Mouse (Mus musculus) lung, postnatal 0 days (tissue): ENCODE measurements at regions not wholly inside any gene's neighbourhood (a gene's known extent, or its start where the extent isn't known, plus 50 kb on each side); places are given as distances from the start of the nearest gene placed in this dataset.

ENCODE experiments used
- ATAC-seq: fragments of 200-750 bp; cut with Nextera tagmentation; 2 replicates; pipeline ENCODE4 v1.8.0; 2017; ENCODE audit warnings: moderate library complexity
- DNase-seq: peaks from one replicate; pipeline ENCODE4 v3.0.0-alpha.2; 2016; ENCODE audit warnings: low spot score
- H3K27ac ChIP-seq: fragments of 300-500 bp; sonication (generic); 2 replicates; pipeline ENCODE4 v1.5.1; 2014; ENCODE audit warnings: antibody characterized with exemption, mild to moderate bottlenecking, low read length, mixed read lengths
- H3K27me3 ChIP-seq: fragments of 300-500 bp; sonication (generic); replicated peaks from 2 replicates; pipeline ENCODE4 v1.6.1; 2014; ENCODE audit warnings: low read length, mixed read lengths; ENCODE audit not compliant: insufficient read depth
- H3K36me3 ChIP-seq: fragments of 300-500 bp; sonication (generic); 2 replicates; pipeline ENCODE4 v1.6.1; 2014; ENCODE audit warnings: low read length, mixed read lengths; ENCODE audit not compliant: insufficient read depth
- H3K4me1 ChIP-seq: fragments of 300-500 bp; sonication (generic); 2 replicates; pipeline ENCODE4 v1.6.1; 2014; ENCODE audit warnings: antibody characterized with exemption, low read depth, low read length, mixed read lengths; ENCODE audit not compliant: insufficient read depth
- H3K4me2 ChIP-seq: fragments of 300-500 bp; sonication (generic); replicated peaks from 2 replicates; pipeline ENCODE4 v1.6.1; 2014; ENCODE audit warnings: low read depth, mild to moderate bottlenecking, low read length, moderate library complexity, mixed read lengths
- H3K4me3 ChIP-seq: fragments of 300-500 bp; sonication (generic); 2 replicates; pipeline ENCODE4 v1.5.1; 2014; ENCODE audit warnings: low read depth, low read length
- H3K9ac ChIP-seq: fragments of 300-500 bp; sonication (generic); replicated peaks from 2 replicates; pipeline ENCODE4 v1.6.1; 2014; ENCODE audit warnings: low read depth, mild to moderate bottlenecking
- H3K9me3 ChIP-seq: fragments of 300-500 bp; sonication (generic); 2 replicates; pipeline ENCODE4 v1.6.1; 2016; ENCODE audit warnings: low read length, mixed read lengths
- CTCF ChIP-seq: IDR thresholded peaks from 2 replicates; pipeline ENCODE4 v1.5.1; 2016; ENCODE audit warnings: antibody characterized with exemption, mild to moderate bottlenecking
- EP300 ChIP-seq: IDR thresholded peaks from 2 replicates; pipeline ENCODE4 v1.6.1; 2016; ENCODE audit warnings: antibody characterized with exemption, mild to moderate bottlenecking, control low read depth
- WGBS: fragments of 180-500 bp; shearing (Covaris S2); extraction: QIAGEN DNeasy Blood & Tissue Kit; methylation state at CpG from one replicate; pipeline ENCODE4 v1.1.7; 2014; 5-methylcytosine and 5-hydroxymethylcytosine counted together

DNA sequence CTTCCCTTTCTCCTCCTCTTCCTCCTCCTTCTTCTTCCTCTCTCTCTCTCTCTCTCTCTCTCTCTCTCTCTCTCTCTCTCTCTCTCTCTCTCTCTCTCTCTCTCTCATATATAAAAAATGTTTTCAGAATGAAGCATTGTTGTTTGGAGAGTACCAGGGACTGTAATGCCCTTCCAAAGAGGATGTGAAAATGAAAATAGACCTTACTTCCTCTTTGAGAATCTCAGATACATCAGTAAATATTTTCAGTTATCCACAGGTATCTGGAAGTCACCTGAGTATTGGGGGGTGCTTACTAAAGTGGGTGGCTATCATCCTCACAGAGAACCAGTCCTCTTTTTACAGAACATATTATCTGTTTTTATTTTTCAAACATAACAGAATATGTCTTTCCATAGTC lies 632.6 kb upstream of the Gm10131 start:
- no peak overlapping the region for H3K27ac ChIP-seq
- no peaks in the 10 kb centered on the region for H3K4me1 ChIP-seq
- no peak for TF ChIP-seq CTCF
- no peaks in the 10 kb centered on the region for H3K36me3 ChIP-seq
- H3K27me3 ChIP-seq = no peaks in the 10 kb centered on the region
- ATAC-seq (no peak), DNase-seq (no peak)
- no peaks in the 10 kb centered on the region for H3K9me3 ChIP-seq
- H3K9ac ChIP-seq = no peak overlapping the region
- H3K4me3 ChIP-seq = no peak overlapping the region
- no peak overlapping the region for H3K4me2 ChIP-seq

DNA sequence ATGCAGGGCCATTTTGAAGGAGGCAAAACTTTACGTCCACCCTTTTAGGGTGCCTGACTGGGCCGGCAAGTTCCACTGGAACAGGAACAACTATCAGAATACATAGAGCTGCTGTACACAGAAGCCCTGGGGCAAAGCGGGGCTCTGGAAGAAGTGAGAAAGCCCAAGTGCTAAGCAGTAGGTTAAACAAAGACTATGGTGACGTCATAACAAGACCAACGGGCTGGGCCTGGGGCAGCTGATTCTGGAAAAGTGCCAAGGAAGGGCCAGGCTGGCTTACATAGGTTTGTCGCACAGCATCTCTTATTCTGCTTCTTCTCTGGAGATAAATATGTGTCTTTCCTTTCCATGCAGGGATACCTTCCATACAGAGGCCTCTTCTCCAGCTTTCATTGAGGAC lies 631.6 kb upstream of the Gm10131 start:
- H3K4me2 ChIP-seq = no peak overlapping the region
- DNase-seq (no peak), ATAC-seq (no peak)
- H3K9me3 ChIP-seq = no peaks in the 10 kb centered on the region
- 38% methylated on average over 6 of the region's 6 CpGs for WGBS
- H3K9ac ChIP-seq = no peak overlapping the region
- no peak overlapping the region for H3K27ac ChIP-seq
- no peak for TF ChIP-seq CTCF
- no peak for TF ChIP-seq EP300
- H3K36me3 ChIP-seq = no peaks in the 10 kb centered on the region
- no peak overlapping the region for H3K4me3 ChIP-seq
- H3K4me1 ChIP-seq = no peaks in the 10 kb centered on the region
- H3K27me3 ChIP-seq = no peaks in the 10 kb centered on the region

DNA sequence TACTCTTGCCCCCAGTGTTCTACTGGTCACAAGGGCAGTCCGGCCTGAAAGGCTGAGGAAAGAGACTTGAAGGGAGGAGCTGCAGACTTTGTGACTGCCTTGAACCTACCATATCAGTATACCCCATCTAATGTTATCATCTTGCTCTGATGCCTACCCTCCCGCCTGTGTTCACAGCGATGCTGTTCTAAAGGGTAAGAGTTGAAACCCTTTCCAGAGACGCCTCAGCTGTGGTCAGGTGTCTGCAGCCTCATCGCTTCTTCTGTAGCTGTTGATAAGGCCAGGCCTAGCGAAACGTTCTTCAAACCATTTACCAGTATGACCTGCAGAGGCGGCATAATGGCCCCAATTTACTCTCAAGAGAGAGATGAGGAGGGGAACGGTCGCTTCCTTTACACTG lies 629.3 kb upstream of the Gm10131 start:
- H3K4me1 ChIP-seq = no peaks in the 10 kb centered on the region
- H3K36me3 ChIP-seq = no peaks in the 10 kb centered on the region
- no peak for TF ChIP-seq EP300
- no peak for TF ChIP-seq CTCF
- no peak for ATAC-seq
- H3K27ac ChIP-seq = no peak overlapping the region
- H3K4me2 ChIP-seq = no peak overlapping the region
- WGBS = 86% methylated on average over 10 of the region's 10 CpGs
- no peak for DNase-seq
- no peak overlapping the region for H3K9ac ChIP-seq
- H3K27me3 ChIP-seq = no peaks in the 10 kb centered on the region
- no peak overlapping the region for H3K4me3 ChIP-seq
- no peaks in the 10 kb centered on the region for H3K9me3 ChIP-seq

DNA sequence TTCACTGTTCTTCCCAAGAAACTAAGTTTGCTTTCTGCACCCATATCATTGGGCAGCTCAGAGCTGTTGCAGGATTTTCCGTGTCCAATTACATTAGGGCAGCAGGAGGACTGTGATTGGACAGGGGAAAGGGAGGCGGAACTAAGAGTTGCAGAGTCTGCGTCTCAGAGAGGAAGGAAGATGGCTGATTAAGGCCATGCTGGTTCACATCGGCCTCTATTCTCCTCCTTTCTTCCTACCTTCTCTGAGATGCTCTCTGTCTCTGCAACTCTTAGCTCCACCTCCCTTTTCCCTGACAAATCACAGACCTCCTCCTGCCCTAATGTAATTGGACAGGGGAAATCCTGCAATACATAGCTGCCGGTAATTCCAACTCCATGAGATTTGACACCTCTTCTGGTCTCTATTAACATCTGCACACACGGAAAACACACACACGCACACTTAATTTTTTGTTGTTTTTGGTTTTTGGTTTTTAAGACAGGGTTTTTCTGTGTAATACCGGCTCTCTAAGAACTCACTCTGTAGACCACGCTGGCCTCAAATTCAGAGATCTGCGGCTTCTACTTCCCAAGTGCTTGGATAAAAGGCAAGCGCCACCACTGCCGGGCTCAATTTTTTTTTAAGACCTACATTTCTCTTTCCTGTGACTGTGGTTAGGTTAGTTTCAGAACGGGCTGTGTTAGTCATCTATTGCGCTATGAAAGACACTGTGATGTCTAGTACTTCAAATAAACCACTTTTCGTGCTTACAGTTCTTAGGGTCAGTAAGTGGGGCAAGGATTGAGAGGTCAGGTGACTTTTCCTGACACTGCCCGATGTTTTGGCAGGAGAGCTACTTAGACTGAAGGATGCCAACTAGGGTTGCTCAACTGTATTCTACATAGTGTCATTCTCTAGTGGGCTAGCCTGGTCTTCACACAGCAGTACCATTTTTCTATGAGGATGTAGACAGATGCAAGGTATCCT lies 628.6 kb upstream of the Gm10131 start:
- Histone ChIP-seq H3K4me2 (no peak overlapping the region), H3K27me3 (no peaks in the 10 kb centered on the region), H3K4me1 (no peaks in the 10 kb centered on the region), H3K9me3 (no peaks in the 10 kb centered on the region), H3K4me3 (no peak overlapping the region), H3K27ac (no peak overlapping the region), H3K9ac (no peak overlapping the region), H3K36me3 (no peaks in the 10 kb centered on the region)
- no peak for ATAC-seq
- no peak for TF ChIP-seq CTCF
- no peak for TF ChIP-seq EP300
- no peak for DNase-seq
- WGBS = 87% methylated on average over 16 of the region's 16 CpGs

DNA sequence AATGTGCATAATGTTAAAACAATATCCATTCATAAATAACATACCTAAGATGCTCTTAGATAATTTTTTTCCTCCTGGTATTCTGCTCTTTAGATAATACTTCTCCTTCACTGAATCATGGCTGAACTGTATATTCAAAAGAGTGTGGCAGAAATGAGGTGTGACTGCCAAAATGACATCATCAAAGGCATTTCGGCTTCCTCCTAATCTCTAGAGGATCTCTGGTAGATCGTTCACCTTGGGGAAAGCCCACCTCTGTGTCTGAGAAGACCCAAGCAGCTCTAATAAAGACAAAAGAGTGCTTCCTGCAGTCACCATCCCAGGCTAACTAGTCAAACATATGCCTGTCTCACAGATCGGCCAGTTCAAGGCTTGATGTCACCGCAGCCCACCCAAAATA lies 624.7 kb upstream of the Gm10131 start:
- DNase-seq (no peak), ATAC-seq (no peak)
- 62% methylated on average over 4 of the region's 4 CpGs for WGBS
- Histone ChIP-seq H3K9ac (no peak overlapping the region), H3K9me3 (no peaks in the 10 kb centered on the region), H3K4me3 (no peak overlapping the region), H3K27me3 (no peaks in the 10 kb centered on the region), H3K36me3 (no peaks in the 10 kb centered on the region), H3K4me1 (no peaks in the 10 kb centered on the region), H3K27ac (no peak overlapping the region), H3K4me2 (no peak overlapping the region)
- no peak for TF ChIP-seq EP300
- TF ChIP-seq CTCF = no peak

DNA sequence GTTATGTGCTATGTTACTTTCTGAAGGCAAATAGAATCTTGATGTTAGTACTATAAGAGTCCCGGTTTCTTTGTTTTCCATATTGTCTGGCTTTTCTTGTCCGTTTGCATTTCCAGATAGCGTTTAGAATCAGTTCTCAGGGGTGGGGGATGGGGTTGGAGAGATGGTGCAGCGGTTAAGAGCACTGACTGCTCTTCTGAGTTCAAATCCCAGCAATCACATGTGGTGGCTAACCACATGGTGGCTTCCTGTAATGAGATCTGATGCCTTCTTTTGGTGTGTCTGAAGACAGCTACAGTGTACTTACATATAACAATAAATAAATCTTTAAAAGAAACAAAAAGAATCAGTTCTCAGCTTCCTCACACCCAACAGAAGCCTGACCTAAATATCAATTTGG lies 623.5 kb upstream of the Gm10131 start:
- ATAC-seq = no peak
- H3K4me1 ChIP-seq = no peaks in the 10 kb centered on the region
- 77% methylated on average over 4 of the region's 4 CpGs for WGBS
- H3K27ac ChIP-seq = no peak overlapping the region
- no peaks in the 10 kb centered on the region for H3K9me3 ChIP-seq
- H3K27me3 ChIP-seq = no peaks in the 10 kb centered on the region
- TF ChIP-seq EP300 (no peak), CTCF (no peak)
- no peak for DNase-seq
- H3K4me3 ChIP-seq = no peak overlapping the region
- no peaks in the 10 kb centered on the region for H3K36me3 ChIP-seq
- no peak overlapping the region for H3K9ac ChIP-seq
- no peak overlapping the region for H3K4me2 ChIP-seq

DNA sequence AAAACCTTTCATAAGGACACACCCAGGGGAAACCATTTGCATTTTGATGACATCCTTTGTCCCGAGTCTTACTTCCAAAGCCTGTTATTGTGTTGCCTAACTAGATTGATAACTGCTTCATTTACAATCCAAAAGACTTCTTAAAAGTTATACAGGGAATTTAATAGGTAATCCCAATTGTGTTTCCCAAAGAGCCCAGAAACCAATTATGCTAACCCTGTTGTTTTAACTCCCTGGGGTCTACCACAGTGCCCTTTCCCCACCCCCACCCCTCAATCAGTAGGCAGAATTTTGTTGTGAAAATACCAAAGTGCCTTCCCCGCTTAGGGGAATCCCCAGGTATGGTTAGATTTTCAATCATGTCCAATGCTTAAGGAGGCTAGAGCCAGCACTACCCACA lies 621.3 kb upstream of the Gm10131 start:
- Histone ChIP-seq H3K36me3 (no peaks in the 10 kb centered on the region), H3K27me3 (no peaks in the 10 kb centered on the region), H3K9me3 (no peaks in the 10 kb centered on the region), H3K9ac (no peak overlapping the region), H3K4me3 (no peak overlapping the region), H3K27ac (no peak overlapping the region), H3K4me1 (no peaks in the 10 kb centered on the region), H3K4me2 (no peak overlapping the region)
- ATAC-seq = no peak
- 38% methylated on average over 2 of the region's 2 CpGs for WGBS
- no peak for DNase-seq
- no peak for TF ChIP-seq CTCF
- TF ChIP-seq EP300 = no peak
